Mouse (Mus musculus) stomach, embryonic 16.5 days (tissue): ENCODE measurements at regions not wholly inside any gene's neighbourhood (a gene's known extent, or its start where the extent isn't known, plus 50 kb on each side); places are given as distances from the start of the nearest gene placed in this dataset.
A peak's percentile ranks its signal among the peaks of the same experiment; 100 is the strongest.

ENCODE experiments used
- ATAC-seq: fragments of 200-750 bp; cut with Nextera tagmentation; 2 replicates; pipeline ENCODE4 v1.8.0; 2017; ENCODE audit warnings: moderate number of reproducible peaks, moderate TSS enrichment; ENCODE audit not compliant: insufficient read depth, low FRiP score
- H3K27ac ChIP-seq: fragments of 300-500 bp; sonication (generic); 2 replicates; pipeline ENCODE4 v1.5.1; 2014; ENCODE audit warnings: low read length
- H3K27me3 ChIP-seq: fragments of 300-500 bp; sonication (generic); 2 replicates; pipeline ENCODE4 v1.6.1; 2014; ENCODE audit warnings: low read length, control low read depth, mixed read lengths; ENCODE audit not compliant: control insufficient read depth, insufficient read depth
- H3K36me3 ChIP-seq: fragments of 300-500 bp; sonication (generic); 2 replicates; pipeline ENCODE4 v1.6.1; 2014; ENCODE audit warnings: low read length; ENCODE audit not compliant: control insufficient read depth, insufficient read depth
- H3K4me1 ChIP-seq: fragments of 300-500 bp; sonication (generic); 2 replicates; pipeline ENCODE4 v1.6.1; 2014; ENCODE audit warnings: low read length, control low read depth, mixed read lengths; ENCODE audit not compliant: control insufficient read depth, insufficient read depth
- H3K4me2 ChIP-seq: fragments of 300-500 bp; sonication (generic); 2 replicates; pipeline ENCODE4 v1.6.1; 2014; ENCODE audit warnings: low read depth, low read length, mixed read lengths
- H3K4me3 ChIP-seq: fragments of 300-500 bp; sonication (generic); replicated peaks from 2 replicates; pipeline ENCODE4 v1.5.1; 2014; ENCODE audit warnings: mild to moderate bottlenecking, low read length
- H3K9ac ChIP-seq: fragments of 300-500 bp; sonication (generic); 2 replicates; pipeline ENCODE4 v1.6.1; 2014; ENCODE audit warnings: low read length
- H3K9me3 ChIP-seq: fragments of 300-500 bp; sonication (generic); replicated peaks from 2 replicates; pipeline ENCODE4 v1.6.1; 2016; ENCODE audit warnings: low read length, control low read depth; ENCODE audit not compliant: control insufficient read depth
- WGBS: fragments of 180-500 bp; shearing (Covaris S2); extraction: QIAGEN DNeasy Blood & Tissue Kit; methylation state at CpG from one replicate; pipeline ENCODE4 v1.1.7; 2014; 5-methylcytosine and 5-hydroxymethylcytosine counted together

DNA sequence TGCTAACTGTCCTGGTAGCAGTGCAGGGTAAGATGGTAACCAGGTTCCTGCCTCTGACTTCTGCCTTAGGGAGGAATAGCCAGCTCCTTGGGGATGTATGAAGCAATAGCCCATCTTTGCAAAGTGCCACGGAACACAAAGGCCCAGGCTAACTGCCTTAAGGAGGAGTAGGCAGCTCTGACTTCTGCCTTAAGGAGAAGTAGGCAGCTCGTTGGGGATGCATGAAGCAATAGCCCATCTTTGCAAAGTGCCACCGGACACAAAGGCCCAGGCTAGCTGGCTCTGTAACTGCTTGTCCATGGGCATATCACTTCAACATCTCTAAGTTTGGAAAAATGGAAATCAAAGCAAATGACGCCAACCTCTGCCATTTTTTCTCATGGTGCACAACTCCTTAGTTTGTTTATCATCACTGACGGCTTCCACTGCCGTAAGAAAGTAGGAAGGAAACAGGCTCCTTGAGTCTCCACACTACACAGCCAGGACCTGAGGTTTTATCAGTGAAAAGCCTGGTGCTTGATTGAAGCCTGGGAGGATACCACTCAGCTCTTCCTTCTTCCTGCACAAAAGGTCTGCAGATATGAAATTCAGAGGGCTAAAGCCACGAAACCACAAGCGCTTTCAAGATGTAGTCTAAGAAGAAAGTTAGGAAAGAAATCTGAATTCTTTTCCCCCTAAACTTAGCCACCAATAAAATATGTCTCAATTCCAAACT is 74.4 kb upstream of the Lpp start:
- no peak for ATAC-seq
- Histone ChIP-seq H3K27me3 (no peaks in the 10 kb centered on the region), H3K4me1 (no peaks in the 10 kb centered on the region), H3K4me3 (no peak overlapping the region), H3K9ac (no peak overlapping the region), H3K27ac (no peak overlapping the region), H3K36me3 (no peaks in the 10 kb centered on the region), H3K4me2 (no peak overlapping the region), H3K9me3 (no peaks in the 10 kb centered on the region)
- 79% methylated on average over 8 of the region's 8 CpGs for WGBS

DNA sequence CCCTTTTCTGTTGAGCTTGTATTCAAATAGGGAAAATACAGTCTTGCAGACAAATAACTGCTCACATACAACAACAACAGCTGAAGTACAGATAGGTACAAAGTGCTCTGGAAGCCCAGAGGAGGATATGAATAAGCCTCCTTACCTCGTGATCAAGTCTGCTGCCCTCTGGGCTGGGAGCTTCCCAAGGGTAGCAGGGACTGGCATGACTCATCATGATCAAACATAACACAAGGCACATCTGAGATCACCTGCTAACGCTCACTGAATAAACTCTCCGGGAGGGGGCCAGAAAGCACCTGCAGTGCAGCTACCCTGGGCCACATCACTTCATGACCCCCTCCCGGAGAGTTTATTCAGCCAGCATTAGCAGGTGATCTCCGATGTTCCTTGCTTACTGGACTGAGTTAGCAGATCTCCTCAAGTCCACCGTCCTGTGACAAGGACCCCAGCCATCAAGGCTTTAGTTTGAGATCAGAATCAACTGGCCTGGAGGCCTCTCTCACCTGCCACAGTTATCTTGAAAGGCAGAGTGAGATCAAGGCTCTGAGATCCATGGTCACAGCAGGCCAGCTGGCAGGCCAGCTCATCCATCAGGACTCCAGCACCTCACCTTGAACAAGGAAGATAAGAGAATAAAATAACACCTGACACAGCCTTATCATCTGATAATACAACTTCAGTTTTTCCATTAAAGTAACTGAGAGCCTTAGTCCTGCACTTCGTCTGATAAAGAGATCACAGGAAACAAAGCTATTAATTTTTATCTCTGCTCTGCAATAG is 79.6 kb upstream of the Lpp start:
- H3K4me1 ChIP-seq: no peaks in the 10 kb centered on the region
- no peak overlapping the region for H3K4me3 ChIP-seq
- no peaks in the 10 kb centered on the region for H3K36me3 ChIP-seq
- no peaks in the 10 kb centered on the region for H3K9me3 ChIP-seq
- no peak overlapping the region for H3K4me2 ChIP-seq
- H3K9ac ChIP-seq: no peak overlapping the region
- 40% methylated on average over 7 of the region's 7 CpGs for WGBS
- H3K27ac ChIP-seq: no peak overlapping the region
- peak; percentile 83 for ATAC-seq
- H3K27me3 ChIP-seq: no peaks in the 10 kb centered on the region

DNA sequence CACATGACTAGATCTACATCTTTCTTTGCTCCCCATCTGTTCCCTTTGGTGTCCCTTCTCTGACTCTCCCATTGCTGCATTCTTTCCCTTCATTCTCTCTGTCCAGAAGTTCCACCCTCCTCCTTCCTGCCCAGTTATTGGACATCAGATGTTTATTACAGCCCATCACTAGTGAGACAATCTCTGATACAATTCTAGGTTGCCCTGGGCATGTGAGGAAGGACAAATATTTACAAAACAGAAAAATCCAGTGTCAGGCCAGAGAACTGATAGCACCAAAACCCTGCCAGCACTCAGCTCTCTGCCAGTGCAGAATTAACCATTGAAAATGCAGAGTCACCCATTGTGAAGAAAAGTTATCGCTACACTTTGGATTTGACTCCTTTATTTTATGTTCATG is 87.9 kb upstream of the Lpp start:
- Histone ChIP-seq H3K9ac (no peak overlapping the region), H3K4me2 (no peak overlapping the region), H3K4me3 (no peak overlapping the region), H3K9me3 (no peaks in the 10 kb centered on the region), H3K27me3 (no peaks in the 10 kb centered on the region), H3K4me1 (no peaks in the 10 kb centered on the region), H3K36me3 (no peaks in the 10 kb centered on the region), H3K27ac (no peak overlapping the region)
- ATAC-seq: no peak
- 98% methylated on average over 1 of the region's 1 CpGs for WGBS

DNA sequence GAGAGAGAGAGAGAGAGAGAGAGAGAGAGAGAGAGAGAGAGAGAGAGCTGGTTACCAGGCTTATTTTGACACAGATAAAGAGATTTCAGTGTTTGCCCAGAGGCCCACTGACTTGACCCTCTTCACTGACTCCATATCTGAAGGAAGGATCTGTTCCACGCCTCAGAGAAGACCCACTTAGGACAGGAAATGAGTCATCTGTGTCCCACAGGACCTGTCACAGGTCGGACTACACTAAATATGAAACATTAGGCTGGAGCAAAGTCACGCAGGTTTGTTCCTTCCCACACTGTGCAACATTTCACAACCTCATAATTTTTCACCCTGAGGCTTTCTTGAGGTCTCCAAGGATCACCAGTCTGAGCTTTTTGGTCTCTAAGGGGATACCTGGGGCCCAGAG is 96.5 kb upstream of the Lpp start:
- Histone ChIP-seq H3K4me2 (no peak overlapping the region), H3K9ac (no peak overlapping the region), H3K27ac (no peak overlapping the region), H3K9me3 (no peaks in the 10 kb centered on the region), H3K27me3 (no peaks in the 10 kb centered on the region), H3K36me3 (no peaks in the 10 kb centered on the region), H3K4me1 (no peaks in the 10 kb centered on the region), H3K4me3 (no peak overlapping the region)
- ATAC-seq: no peak
- WGBS: 38% methylated on average over 3 of the region's 3 CpGs

DNA sequence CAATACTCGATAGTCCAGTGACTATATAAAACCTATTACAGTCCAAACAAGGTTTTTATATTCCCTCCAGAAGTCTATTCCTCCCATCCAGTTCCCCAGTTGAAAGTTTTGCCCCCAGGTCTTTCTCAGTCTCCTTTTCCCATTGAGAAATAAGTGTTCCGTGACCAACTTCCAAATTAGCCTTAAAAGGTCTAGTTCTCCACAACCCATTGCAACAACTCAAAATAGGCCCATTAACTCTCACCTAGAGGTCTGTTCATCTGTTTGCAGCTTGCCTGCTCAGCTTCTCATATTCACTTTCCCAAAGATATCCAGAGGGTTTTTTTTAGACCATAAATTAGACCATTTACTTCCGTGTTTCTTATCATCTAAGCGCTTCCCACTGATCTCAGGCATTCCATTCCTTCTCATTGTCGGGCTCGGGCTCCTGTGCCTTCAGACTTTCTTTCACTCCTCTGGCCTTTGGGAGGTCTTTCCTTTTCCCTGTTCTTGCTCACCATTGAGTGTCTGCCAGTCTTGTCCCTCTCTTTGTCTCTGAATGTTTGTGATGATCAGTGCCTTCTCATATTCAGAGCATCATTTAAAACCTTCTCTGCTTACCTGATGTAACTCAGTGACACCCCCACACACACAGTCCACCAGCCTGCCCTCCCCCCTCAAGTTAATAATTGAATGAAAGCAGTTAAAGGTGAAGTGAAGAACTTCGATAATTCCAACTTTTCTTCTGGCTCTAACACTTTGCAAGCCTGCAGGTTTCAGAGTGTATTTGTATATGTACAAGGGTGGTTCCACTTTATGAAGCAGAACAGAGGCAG is 97.5 kb upstream of the Lpp start:
- Histone ChIP-seq H3K27me3 (no peaks in the 10 kb centered on the region), H3K9ac (no peak overlapping the region), H3K4me1 (no peaks in the 10 kb centered on the region), H3K4me2 (no peak overlapping the region), H3K36me3 (no peaks in the 10 kb centered on the region), H3K9me3 (no peaks in the 10 kb centered on the region), H3K27ac (no peak overlapping the region), H3K4me3 (no peak overlapping the region)
- no peak for ATAC-seq
- WGBS: 63% methylated on average over 7 of the region's 7 CpGs

DNA sequence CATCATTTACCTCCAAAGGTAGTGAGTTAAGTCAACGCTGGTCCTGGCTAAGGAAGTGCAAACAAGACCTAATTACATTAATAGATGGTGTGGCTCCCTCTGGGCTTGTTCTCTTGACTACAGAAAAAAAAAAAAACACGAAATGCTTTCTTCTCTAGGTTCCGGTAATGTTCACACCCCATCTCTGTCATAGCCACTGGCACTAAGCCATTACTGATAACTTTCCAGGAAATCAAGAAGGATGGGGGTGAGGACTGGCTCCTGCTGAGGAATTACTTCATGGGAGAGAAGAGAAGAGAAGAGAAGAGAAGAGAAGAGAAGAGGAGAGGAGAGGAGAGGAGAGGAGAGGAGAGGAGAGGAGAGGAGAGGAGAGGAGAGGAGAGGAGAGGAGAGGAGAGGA is 109.1 kb upstream of the Lpp start:
- Histone ChIP-seq H3K27ac (no peak overlapping the region), H3K9me3 (no peaks in the 10 kb centered on the region), H3K27me3 (no peaks in the 10 kb centered on the region), H3K4me2 (no peak overlapping the region), H3K9ac (no peak overlapping the region), H3K4me1 (peaks cover 10% of the 10 kb centered on the region), H3K4me3 (no peak overlapping the region), H3K36me3 (no peaks in the 10 kb centered on the region)
- WGBS: 58% methylated on average over 3 of the region's 3 CpGs
- no peak for ATAC-seq

DNA sequence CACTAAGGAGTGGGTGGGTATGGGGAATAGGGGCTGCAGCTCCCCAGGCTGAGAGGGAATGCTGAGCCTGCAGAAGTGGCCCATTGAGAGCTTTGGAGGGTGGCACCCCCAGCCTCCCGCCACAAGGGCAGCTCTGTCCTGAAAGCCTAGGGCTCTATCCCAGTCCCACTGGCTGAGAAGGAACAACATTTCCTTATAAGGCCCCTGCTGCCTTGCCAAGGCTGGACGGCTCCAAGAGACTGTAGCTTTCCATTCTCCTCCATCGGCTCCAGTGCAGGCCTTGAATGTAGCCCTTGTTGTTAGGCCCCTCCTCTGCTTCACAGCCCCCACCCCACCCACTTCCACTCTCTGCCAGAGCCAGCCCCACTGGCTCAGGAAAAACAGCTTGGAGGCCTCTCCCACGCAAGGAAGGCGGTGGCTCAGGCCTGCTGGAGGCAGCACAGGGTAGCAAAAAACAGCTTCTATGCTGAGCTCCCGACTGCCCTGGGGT is 111.1 kb upstream of the Lpp start:
- H3K9me3 ChIP-seq: no peaks in the 10 kb centered on the region
- peaks cover 10% of the 10 kb centered on the region for H3K4me1 ChIP-seq
- peak; percentile 94 for ATAC-seq
- H3K27ac ChIP-seq: peak overlapping the region; percentile 55
- no peaks in the 10 kb centered on the region for H3K27me3 ChIP-seq
- H3K4me3 ChIP-seq: no peak overlapping the region
- WGBS: 12% methylated on average over 6 of the region's 6 CpGs
- peak overlapping the region; percentile 44; the same call in 1 of the 2 replicates for H3K9ac ChIP-seq
- H3K36me3 ChIP-seq: no peaks in the 10 kb centered on the region
- no peak overlapping the region for H3K4me2 ChIP-seq

DNA sequence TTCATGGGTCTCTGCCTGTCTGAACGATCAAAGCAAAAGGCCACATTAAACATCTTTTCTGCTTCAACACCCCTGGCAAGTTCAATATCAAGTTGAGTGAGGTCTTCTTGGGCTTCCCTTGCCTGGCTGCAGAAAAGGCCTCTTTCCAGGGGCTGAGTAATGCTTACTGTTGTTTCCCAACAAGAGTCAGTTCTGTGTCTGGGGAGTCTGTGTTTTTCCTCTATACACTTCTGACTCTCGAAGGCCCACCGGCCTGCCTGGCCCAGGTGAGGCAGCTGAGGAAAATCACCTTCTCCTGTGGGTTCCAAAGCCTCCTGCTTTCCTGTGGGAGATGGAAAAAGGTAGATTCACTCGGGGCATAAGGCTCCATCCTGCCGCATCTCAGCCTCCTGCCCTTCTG is 111.7 kb upstream of the Lpp start:
- H3K9me3 ChIP-seq: no peaks in the 10 kb centered on the region
- H3K4me3 ChIP-seq: no peak overlapping the region
- ATAC-seq: no peak
- no peaks in the 10 kb centered on the region for H3K36me3 ChIP-seq
- H3K27ac ChIP-seq: peak overlapping the region; percentile 55
- H3K4me1 ChIP-seq: peaks cover 10% of the 10 kb centered on the region
- H3K9ac ChIP-seq: peak overlapping the region; percentile 25; the same call in 1 of the 2 replicates
- H3K4me2 ChIP-seq: no peak overlapping the region
- no peaks in the 10 kb centered on the region for H3K27me3 ChIP-seq
- WGBS: 80% methylated on average over 5 of the region's 5 CpGs

DNA sequence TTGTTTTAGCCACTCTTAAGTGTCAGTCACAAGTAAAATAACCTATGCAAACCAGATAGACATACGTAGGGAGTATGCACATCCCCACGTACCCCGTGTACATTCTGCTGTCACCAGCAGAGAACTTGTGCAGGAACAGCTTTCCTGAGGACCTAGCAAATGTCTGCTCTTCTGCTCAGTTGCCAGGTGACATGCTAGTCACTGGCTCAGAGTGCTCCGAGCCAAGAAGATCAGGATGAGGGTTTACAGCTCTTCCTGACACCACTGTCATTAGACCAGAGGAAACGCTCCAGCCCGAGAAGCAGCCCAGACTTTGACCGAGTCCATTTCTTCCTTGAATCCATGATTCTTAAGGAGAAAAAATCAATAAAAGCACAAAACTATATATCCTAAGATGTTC is 115.5 kb upstream of the Lpp start:
- H3K4me1 ChIP-seq: peaks cover 10% of the 10 kb centered on the region
- H3K27ac ChIP-seq: no peak overlapping the region
- ATAC-seq: no peak
- H3K4me3 ChIP-seq: no peak overlapping the region
- H3K9me3 ChIP-seq: no peaks in the 10 kb centered on the region
- H3K9ac ChIP-seq: no peak overlapping the region
- H3K36me3 ChIP-seq: no peaks in the 10 kb centered on the region
- H3K27me3 ChIP-seq: no peaks in the 10 kb centered on the region
- 86% methylated on average over 7 of the region's 7 CpGs for WGBS
- H3K4me2 ChIP-seq: no peak overlapping the region
